Mouse (Mus musculus) liver, adult 2 months (tissue): ENCODE results near the gene Ppm1g.

Experiments
- CTCF ChIP-seq: fragments of 200-500 bp; IDR thresholded peaks from 2 replicates; pipeline ENCODE4 v1.5.1; 2011; ENCODE audit warnings: low read depth, low read length, control low read depth
- POLR2A ChIP-seq: fragments of 200-500 bp; IDR thresholded peaks from 2 replicates; pipeline ENCODE4 v1.6.1; 2011; ENCODE audit warnings: low read length, control low read depth; ENCODE audit not compliant: insufficient read depth; ENCODE audit errors: extremely low read depth

GRCm38 (mm10) chr5:31222696-31223095 lies 2.2 kb upstream of the Ppm1g start:
- TF ChIP-seq POLR2A (no peak), CTCF (no peak)
